Mouse (Mus musculus): Measurements from ENCODE around the gene Synrg.

Gene Synrg

GRCm38 (mm10) chr11:84042808-84043762 lies 78.9 kb downstream of the Synrg start:
- no peak for DNase-seq

DNA sequence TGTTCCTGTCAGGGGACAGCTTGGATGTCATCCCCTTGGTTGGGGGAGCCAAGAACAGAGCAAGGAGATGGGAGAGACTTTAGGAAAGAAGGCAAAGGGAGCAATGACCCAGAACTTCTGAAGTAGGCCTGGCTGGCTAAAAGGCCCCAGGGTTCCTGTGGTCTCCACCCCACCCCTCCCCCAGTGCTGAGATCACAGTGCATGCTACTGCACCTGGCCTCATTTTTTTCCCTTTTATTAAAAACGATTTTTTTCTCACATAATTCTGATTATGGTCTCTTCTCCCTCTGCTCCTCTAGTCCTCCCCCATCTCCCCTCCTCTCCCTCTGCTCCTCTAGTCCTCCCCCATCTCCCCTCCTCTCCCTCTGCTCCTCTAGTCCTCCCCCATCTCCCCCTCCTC lies 80.8 kb downstream of the Synrg start:
- no peak for DNase-seq

GRCm38 (mm10) chr11:84047270-84047669 lies 83.0 kb downstream of the Synrg start:
- DNase-seq: no peak

GRCm38 (mm10) chr11:84048411-84048810 lies 84.2 kb downstream of the Synrg start:
- DNase-seq: no peak

GRCm38 (mm10) chr11:84053055-84053454 lies 88.8 kb downstream of the Synrg start:
- DNase-seq: no peak

- no peak for DNase-seq
These were observed 89.4 kb downstream of the Synrg start for GRCm38 (mm10) chr11:84053524-84054163.

GRCm38 (mm10) chr11:84057418-84057817 lies 93.2 kb downstream of the Synrg start:
- DNase-seq: no peak

DNA sequence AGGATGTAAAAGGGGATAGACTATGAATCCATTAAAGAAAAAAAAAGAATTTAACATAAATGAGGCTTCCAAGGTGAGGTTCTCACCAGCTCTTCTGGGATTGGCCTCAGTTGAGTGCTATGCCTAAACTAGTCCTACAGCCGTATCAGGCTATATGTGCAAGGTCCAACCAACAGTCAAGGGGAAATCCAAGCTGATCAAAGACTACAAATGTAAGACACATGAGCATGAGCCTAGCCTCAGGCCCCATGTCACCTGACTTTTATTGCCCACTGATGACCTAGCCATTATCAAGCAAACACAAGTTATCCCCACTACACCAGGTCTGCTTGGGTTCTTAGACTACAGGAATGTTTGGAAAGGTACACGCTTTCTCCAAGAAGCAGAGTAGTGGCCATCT lies 95.6 kb downstream of the Synrg start:
- DNase-seq: no peak

DNA sequence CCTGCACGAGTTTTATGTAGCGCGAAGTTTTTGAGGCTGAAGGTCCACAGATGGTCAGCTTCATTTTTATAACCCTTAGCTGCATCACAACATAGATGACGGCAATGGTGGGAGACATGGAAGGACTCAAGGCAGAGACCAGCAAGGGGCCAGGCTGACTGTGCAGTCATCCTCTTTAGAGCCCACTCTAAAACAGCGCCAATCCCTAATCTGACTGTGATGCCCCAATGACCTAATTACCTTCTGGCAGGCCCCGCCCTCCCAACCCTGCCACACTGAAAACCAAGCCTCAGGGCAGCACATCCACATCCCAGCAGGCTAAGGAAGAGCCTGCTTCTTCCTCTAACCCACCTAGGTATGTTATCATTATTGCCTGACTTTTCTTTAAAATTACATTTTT lies 96.4 kb downstream of the Synrg start:
- DNase-seq: no peak

DNA sequence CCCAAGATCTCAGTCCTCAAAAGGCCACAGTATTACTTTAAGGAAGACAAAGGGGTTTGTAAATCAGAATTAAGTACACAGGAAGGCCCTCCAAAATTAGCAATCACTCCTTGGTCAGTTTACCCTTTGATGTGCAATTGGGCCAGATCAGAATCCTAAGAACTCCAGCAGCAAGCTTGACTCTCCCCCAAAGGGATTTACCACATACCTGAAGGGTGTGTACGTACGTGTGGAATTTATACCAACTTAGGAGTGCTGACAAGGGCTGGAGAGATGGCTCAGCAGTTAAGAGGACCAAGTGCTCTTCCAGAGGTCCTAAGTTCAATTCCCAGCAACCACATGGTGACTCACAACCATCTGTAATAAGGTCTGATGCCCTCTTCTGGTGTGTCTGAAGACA lies 97.7 kb downstream of the Synrg start:
- no peak for DNase-seq

- DNase-seq: no peak
These were observed 98.6 kb downstream of the Synrg start for GRCm38 (mm10) chr11:84062805-84063204.

- DNase-seq: no peak
These were observed 99.5 kb downstream of the Synrg start for GRCm38 (mm10) chr11:84063631-84064209.

DNA sequence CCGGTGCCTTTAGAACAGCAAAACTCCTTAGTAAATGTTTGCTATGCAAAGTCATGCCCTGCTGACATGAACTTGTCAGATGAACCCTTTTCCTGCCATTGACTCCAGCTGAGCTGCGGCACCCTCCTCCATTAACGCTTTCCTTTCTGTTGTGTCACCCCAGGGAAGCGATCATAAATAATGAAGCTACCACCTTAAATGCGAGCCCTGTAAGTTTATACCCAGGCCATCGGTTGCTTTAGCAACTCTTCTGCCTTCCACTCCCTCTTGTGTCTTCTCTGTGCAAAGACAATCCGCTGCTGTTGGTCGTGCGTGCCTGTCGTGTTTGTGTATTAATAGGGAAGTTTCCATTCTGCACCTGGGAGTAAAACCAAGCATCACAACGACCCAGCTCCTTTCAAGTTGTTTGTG lies 101.8 kb downstream of the Synrg start:
- peak; percentile 29 for DNase-seq

DNA sequence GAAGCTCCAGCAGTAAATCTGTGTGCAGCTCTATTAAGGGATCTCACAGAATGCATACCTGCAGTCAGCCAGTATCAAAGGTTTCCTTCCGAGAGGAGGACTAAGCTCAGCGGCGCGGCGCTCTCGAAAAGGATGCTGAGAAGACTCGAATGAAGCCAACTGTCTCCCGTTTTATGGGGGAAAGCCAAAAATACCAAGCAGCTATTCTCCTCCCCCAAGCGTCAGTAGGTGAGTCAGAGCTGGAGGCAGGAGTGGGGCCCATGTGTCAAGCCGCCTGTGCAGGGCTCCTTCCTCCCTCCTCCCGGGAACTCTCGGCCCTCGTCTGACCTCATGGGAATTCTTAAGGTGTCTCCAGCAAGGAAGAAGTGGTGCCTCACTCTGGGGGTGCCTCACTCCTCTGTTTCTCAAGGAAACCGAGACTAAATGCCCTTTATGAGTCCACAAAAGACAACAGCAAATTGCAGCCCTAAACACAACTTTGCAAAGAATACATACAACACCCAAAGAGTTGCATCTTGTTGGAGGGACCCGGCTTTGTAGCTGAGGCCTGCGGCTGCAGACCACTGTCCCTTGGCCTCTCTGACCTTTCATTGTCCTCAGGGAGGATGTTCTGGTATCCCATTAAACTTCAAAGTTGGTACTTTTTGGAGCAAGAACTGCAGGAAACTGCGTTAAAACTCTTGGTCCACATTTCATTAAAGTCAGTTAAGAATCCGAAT lies 102.9 kb downstream of the Synrg start:
- peak; percentile 15 for DNase-seq

DNA sequence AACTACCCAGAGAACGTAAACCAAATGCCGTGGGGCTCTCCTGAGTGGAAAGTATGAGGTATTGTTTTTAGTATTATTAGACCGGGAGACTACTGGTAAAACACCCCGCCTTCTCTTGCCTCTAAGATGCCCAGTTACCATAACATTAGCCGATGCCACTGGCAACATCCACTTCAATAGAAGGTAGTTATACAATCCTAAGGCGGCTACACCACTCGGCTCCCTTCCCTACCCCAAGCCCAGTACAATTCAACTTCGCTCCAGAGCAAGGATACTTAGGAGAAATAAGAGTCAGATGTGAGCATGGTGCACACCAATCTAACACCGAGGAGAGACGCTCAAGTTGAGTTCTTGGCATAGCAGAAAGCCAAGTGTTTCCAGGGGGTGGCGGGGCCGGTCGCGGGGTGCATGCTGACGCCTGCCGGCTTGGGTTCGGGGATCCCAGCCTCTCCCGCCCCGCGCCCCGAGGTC lies 103.5 kb downstream of the Synrg start:
- DNase-seq: peak; percentile 65

DNA sequence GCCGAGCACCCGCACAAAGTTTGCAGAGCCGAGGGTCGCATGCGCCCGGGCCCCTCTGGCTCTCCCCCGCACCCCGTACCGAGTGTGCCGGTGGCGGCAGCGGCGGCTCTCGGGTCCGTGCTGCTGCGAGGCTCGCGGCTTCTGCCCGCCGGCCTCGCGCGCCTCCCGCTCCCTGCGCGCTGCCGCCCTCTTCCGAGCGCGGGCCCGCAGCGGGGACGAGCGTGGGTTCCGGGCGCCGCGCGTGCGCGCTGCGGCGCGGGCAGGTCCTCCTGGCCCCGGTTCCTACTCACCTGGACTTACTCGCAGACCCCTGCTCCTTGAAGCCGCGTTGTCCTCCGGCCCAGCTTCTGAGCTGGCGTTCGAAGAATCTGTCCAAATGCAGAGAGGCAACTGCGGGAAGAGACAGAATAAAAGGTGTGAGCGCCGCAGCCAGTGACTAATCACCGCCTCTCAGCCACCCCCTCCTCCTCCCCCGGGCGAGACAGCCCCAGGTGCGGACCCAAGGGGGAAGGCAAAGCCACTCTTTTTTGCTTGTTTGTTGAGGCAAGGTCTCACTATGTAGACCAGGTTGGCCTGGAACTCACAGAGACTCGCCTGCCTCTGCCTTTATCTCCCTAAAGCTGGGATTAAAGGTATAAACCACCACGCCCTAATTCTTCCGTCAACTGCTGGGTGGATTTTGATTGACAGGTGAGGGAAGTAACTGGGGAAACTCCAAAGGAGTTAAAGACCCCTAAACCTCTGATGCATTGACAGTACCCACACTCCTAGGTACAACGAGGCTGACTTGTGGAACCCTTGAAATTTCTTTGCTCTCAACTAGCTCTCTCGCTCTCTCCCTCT lies 104.2 kb downstream of the Synrg start:
- DNase-seq: peak; percentile 75

DNA sequence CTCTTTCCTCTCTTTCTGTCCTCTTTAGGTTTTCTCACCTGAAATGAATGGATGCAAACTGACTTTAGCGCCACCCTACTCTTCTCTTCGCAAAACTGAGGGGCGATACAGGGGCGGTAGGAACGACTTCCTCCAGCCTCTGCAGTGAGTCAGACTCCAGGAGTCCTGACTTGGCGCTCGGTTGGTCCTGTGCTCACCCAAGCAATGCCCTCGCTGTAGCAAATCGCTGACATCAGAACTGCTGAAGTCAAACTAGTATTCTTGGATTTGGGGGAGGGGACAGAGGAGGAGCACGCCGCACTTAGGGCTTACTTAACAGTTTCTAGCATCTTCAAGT lies 104.8 kb downstream of the Synrg start, which contains the start of gene Dusp14:
Dusp14 (minus strand) TSS at position 228 of the 337 bp plus-strand sequence.
- DNase-seq: peak; percentile 30

GRCm38 (mm10) chr11:84072904-84073651 lies 108.8 kb downstream of the Synrg start:
- no peak for DNase-seq

DNA sequence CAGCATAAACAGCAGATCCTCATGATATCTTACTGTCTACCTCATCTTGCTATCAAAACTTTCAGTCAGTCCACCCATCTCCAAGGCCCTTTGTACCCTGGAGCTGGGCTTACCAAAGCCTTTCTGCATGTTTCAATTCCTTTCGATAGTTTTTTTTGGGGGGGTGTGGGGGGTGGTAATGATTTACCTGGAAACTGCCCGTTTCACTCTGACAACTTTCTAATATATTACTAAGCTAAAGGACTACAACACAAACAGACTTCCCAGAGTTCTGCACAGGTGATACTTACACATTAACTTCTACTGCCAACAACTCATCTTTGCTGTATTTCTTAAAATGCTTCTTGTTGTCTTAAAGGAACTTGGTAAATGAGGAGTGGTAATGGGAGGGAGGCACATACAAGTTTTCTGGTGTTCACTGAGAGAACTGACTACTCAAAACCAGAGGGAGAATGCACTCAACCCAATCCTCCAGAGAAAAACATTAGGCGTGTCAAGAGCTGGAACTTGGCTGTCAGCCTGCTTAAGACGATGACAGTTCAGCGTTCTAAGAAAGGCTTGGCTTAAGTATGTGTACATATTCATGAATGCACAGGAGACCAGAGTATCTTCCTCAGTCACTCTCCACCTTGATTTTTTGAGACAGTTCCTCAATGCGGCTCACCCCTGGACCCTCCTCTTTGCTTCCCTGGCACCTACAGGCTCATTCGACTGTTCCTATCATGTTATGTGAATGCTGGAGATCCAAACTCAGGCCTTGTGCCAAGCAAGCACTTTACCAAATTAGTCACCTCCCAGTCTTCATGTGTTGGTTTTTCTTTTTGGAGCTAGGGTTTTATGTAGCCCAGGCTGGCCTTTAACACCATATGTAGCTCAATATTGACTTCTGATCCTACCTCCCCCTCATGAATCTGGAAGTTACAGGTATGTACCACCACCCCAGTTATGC lies 109.9 kb downstream of the Synrg start:
- no peak for DNase-seq

GRCm38 (mm10) chr11:84077008-84077407 lies 112.8 kb downstream of the Synrg start:
- no peak for DNase-seq
